Mouse (Mus musculus): Measurements from ENCODE around the gene Rmnd5b. TPM values are rescaled to one million over a fixed set of nuclear protein-coding genes. Genes with fewer than 3 reads are reported as not detected.
"Not testable (repeated sequence)": the region's sequence is repeated elsewhere in the genome, so short reads cannot be mapped to it uniquely, and the experiment has no call there.

Rmnd5b gene
- total RNA-seq, 2 experiments from 2014 or later = 59.8 to 65.2 TPM

DNA sequence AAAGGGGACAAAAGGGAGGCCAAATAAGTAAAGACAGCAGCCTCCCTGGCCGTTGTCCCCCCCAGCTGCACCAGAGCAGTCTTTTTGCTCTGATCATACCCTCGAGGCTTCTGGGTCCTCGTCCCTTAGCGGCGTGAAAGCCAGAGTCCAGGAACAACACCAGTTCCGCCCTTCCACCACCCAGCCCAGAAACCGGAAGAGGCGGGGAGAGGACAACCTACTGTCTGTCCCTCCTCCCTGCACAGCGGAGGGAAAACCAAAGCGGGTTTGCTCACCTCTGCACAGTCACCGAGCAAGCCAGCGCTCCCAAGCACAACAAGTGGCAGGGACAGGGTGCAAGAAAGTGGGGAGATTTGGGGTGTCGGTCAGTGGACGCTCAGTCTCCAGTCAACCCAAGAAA, 20.1 kb downstream of the Rmnd5b start:
- TF ChIP-seq CTCF (conservative IDR thresholded peaks at IDR 0.05) = no peak
- peak overlapping the region; percentile 80 for H3K27ac ChIP-seq
- DNase-seq (ENCODE audit: low spot score in 2 of 2) = no peak
- peak overlapping the region; percentile 53 for H3K4me3 ChIP-seq

DNA sequence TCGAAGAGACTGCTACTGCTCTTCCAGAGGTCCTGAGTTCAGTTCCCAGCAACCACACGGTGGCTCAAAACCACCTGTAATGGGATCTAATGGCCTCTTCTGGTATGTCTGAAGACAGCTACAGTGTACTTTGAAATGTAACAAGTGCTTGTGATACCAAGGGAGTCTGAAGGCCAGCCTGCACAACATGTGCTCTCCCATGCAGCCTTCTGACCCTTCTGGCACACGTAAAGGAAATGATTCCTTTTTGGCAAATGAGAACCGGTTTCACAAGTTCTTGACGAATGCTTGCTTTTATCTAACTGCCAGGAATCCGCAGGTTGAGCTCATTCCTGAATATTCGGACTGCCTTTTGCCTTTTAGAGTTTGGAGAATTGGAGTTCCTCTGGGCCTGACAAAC, 20.6 kb downstream of the Rmnd5b start:
- peak overlapping the region; percentile 80 for H3K27ac ChIP-seq
- no peak for TF ChIP-seq CTCF (conservative IDR thresholded peaks at IDR 0.05)
- no peak for DNase-seq (ENCODE audit: low spot score in 2 of 2)
- H3K4me3 ChIP-seq = peak overlapping the region; percentile 53

DNA sequence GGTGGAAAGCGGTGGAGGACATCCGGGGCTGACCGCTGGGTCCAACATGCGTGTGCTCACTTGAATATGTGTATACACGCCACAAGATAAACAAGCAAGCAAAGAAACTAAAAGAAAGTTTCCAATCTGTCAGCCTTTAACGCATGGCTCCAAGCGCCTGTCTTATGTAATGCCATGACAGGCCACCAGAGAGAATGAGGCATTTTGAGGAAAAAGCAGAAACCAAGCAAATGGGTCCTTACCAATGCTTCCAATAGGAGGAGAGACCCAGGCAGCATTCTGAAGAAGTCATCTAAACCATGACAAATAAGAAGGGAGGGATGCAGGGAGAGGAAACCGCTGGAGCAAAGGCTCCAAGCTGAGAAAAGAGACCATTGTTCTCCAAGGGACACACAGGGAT, 21.4 kb downstream of the Rmnd5b start:
- no peak for DNase-seq (ENCODE audit: low spot score in 2 of 2)
- no peak overlapping the region for H3K27ac ChIP-seq
- peak; percentile 35 for TF ChIP-seq CTCF (conservative IDR thresholded peaks at IDR 0.05)

DNA sequence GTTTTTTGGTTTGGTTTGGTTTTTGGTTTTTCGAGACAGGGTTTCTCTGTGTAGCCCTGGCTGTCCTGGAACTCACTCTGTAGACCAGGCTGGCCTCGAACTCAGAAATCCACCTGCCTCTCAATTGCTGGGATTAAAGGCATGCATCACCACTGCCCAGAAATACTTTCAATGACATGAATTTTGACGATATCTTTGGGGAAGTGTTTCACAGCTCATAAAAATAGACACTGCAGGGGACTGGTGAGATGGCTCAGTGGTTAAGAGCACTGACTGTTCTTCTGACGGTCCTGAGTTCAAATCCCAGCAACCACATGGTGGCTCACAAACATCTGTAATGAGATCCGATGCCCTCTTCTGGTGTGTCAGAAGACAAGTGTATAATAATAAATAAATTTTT, 25.8 kb downstream of the Rmnd5b start:
- not testable (repeated sequence) for H3K27ac ChIP-seq; H3K4me3 ChIP-seq; DNase-seq (ENCODE audit: low spot score in 2 of 2)

More for the DNA sequence above, 21.4 kb downstream of the Rmnd5b start:
- no peak overlapping the region for H3K4me3 ChIP-seq

DNA sequence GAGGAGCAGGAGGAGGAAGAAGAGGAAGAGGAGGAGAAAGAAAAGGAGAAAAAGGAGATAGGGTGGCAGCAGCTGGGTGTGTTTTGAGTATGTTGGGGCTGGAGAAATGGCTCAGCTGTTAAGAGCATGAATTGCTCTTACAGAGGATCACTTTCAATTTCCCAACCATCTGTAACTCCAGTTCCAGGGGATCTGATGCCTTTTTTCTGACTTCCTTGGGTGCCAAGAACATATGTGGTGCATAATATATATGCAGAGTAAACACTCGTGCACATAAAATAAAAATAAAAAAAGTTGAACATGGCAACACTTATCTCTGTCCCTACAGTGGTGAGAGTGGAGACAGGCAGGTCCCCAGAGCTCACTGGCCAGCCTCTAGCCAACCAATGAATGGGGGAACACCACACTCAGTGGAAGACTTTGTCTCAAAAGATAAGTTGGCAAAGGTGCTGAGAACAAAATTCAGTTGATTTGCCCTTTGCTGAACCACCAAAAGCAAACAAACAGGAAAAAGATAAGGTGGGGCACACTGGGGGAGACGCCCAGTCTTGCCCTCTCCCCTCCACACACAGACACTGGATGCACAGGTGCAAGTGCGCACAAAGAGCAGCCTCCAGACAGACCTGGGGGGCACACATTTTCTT, 26.3 kb downstream of the Rmnd5b start:
- Histone ChIP-seq H3K27ac (no peak overlapping the region), H3K4me3 (no peak overlapping the region)
- no peak for TF ChIP-seq CTCF (conservative IDR thresholded peaks at IDR 0.05)
- DNase-seq (ENCODE audit: low spot score in 2 of 2) = no peak

DNA sequence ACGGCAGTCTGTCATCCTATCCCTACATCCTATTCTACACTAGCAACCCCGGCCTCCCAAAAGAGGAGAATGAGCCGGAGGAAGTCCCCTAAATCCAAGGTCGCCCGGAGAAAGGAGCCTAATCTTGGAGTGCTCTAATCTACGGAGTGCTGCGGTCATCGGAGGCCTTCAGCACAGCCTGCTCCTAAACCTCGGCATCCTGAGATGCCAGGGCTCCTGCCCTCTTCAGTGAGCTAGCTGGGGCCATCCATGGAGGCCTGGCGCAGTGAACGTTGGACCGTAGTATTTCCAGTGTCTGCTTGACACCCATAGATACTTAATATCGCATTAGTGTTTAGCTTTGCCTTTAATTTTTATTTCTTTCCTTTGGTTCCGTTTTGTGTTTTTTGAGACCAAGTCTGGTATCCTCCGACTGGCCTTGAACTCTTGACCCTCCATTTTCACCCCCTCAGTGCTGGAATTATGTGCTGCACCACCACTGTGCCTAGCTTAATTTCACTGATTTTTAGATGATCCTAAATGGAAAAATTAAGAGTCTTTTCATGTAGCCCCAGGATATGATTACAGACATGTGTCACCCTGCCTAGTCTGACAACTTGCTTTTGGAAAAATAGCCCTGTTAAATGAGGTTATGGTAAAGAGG, 28.5 kb downstream of the Rmnd5b start:
- DNase-seq (ENCODE audit: low spot score in 2 of 2) = no peak
- TF ChIP-seq CTCF (conservative IDR thresholded peaks at IDR 0.05) = no peak
- peak overlapping the region; percentile 71 for H3K4me3 ChIP-seq
- peak overlapping the region; percentile 95 for H3K27ac ChIP-seq

DNA sequence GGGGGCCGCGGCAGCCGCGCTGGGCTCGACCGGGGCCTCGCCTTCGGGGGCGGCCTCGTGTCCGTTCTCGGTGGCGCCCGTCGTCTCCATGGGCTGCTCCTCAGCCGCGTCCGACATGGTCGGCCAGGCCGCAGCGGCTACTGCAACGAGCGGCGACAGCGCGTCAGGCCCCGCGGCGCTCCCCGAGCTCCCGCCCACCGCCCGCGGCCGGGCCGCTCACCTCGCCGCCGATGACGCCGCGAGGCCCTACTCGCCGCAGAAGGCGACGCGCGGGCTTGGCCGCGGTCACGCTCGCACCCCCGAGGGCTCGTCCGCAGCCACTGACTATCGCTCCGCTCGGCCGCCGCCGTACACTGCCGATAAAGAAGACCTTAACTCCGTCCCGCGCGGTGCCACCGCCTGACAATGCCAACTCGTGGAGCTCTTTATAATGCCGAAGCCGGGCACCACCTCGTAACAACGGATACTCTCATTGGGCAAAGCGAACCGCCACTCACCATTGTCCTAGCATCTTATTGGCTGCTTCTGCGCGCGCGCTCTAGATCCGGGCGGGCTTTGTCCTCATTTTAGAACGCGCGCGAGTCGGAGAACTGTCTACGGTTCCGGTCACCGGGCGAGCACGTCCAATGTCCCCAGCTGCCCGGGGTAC, 29.1 kb downstream of the Rmnd5b start, which contains the start of gene Hnrnpab:
Gene Hnrnpab (minus strand): TSS at position 401 of the 649 bp plus-strand sequence.
- peak; percentile 97 for DNase-seq (ENCODE audit: low spot score in 2 of 2)
- Histone ChIP-seq H3K4me3 (peak within 1 kb of the TSS; percentile 71), H3K27ac (peak within 1 kb of the TSS; percentile 95)
- TF ChIP-seq CTCF (conservative IDR thresholded peaks at IDR 0.05) = no peak

DNA sequence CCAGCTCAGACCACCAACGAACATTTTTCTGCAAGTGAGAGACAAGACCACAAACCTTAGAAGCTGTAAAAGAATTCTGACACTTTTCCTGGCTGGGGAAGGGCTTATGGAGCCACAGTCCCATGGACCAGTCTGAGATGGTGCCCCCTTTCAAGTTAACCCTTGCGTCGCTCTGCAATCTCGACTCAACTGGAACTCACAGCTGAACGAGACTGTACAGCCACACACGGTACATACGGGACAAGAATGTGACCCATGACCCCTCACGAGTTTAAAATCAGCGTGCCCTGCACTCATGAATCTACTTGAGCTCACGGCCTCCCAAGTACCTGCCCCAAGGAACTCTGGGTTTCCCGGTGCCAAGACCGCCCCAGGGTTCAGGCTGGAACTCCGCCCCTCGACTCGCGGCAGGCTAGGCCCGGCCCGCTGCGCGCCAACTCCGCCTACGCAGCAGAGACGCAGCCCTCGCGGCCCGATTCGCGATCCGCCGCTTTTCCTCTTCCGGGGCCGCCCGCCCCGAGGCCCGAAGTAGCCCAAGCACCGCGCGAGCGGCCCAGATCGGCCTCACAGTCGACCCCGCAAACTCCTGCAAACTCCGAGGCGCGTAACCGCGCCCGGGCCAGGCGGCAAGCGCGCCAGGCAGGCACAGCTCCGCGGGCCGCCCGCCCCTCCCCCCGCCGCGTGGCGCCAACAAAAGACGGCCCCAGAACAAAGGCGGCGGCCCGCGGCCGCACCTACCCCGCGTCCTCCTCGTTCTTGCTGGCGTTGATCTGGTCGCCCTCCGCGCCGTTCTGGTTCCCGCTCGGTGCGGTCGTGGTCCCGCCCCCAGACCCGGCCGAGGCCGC, 29.9 kb downstream of the Rmnd5b start:
- Histone ChIP-seq H3K4me3 (peak overlapping the region; percentile 71), H3K27ac (peak overlapping the region; percentile 95)
- no peak for TF ChIP-seq CTCF (conservative IDR thresholded peaks at IDR 0.05)
- peak; percentile 76 to 77 for DNase-seq (ENCODE audit: low spot score in 2 of 2)

DNA sequence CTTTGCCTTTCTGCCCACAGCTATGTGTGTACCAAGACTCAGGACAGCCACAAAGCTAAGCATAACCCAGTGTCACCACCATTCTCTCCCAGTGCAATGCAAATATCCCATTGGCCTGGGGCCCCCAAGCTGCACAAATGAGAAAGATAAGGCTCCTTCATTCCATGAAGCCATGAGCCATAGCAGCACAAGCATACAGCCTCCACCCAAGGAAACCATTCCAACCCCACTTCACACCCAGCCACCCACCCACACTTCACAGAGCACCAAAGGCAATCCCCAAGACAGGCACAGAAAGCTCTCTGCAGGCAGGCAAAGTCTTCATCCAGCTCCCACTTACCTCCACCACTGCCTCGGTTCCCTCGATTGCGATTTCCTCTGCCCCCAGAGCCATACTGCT, 33.4 kb downstream of the Rmnd5b start:
- DNase-seq (ENCODE audit: low spot score in 2 of 2) = no peak

DNA sequence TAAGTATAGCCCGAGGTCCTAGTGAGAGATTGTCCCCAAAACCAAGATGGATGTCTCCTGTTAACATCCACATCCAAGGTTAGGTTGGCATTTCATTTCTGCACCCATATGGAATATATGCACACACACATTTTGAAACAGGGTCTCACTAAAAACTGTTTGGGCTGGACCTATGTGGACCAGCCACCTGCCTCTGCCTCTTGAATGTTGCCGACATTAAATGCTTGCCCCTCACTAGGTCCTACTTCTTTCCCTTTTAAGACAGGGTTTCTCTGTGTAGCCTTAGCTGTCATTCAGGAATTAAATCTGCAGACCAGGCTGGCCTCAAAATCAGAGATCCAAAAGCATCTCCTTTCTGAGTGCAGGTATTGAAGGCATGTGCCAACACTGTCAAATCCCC, 38.1 kb downstream of the Rmnd5b start:
- Histone ChIP-seq H3K4me3 (no peak overlapping the region), H3K27ac (no peak overlapping the region)
- DNase-seq (ENCODE audit: low spot score in 2 of 2) = no peak
- TF ChIP-seq CTCF (conservative IDR thresholded peaks at IDR 0.05) = no peak

More for the DNA sequence above, 33.4 kb downstream of the Rmnd5b start:
- no peak for TF ChIP-seq CTCF (conservative IDR thresholded peaks at IDR 0.05)
- no peak overlapping the region for H3K4me3 ChIP-seq
- 0 out of 2 replicates have a peak overlapping the region, but pooled peaks have one; percentile 3 for H3K27ac ChIP-seq

DNA sequence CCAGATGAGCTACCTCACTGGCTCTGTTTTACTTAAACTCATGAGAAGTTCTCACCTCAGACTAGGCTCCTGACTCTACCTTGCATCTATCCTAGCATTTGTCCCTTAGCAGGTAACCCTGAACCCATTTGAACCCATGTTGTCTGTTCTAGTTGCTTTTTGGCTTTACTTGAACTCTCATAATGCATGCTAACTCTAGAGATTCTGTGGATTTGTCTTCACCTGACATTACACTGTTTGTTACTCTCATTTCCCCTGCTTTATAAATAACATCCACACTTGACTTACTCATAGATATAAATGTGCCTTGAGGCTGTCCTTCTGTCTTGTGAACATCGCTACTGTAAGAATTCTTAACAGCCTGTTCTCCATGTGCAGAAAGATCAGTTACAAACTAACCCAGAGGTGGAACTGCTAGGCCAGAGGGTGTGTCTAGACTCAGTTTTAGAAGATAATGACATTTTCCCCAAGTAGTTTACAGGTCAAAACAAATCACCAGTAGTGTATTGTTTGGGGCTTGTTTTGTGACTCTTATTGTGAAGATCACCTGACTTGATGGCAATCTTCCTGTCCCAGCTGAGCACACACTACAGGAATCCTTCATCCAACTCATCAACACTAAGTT, 40.1 kb downstream of the Rmnd5b start:
- no peak for DNase-seq (ENCODE audit: low spot score in 2 of 2)
- Histone ChIP-seq H3K4me3 (no peak overlapping the region), H3K27ac (no peak overlapping the region)
- no peak for TF ChIP-seq CTCF (conservative IDR thresholded peaks at IDR 0.05)

DNA sequence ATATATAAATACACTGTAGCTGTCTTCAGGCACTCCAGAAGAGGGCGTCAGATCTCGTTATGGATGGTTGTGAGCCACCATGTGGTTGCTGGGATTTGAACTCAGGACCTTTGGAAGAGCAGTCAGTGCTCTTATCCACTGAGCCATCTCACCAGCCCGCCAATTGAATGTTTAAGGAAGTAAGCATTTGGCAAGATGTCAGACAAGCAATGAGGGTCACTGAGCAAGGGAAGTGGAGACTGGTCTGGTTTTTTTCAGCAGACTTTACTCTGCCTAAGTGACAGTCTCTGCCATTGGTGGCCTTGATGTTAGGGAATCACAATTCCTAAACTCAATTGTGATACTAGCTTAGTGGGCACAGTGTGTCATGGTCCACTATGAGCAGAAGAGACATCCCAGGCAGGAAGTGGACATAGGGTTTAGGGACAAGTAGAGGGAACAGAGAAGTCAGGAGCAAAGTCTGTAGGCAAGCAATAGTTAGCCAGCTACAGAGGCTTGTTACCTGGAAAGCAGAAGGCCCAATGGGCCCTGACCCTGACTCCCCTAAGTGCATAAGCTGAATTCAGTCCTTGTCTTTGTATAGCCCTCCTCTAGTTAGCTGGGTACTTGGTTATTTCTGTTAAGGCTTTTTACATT, 40.9 kb downstream of the Rmnd5b start:
- no peak for DNase-seq (ENCODE audit: low spot score in 2 of 2)
- no peak overlapping the region for H3K27ac ChIP-seq
- no peak overlapping the region for H3K4me3 ChIP-seq
- no peak for TF ChIP-seq CTCF (conservative IDR thresholded peaks at IDR 0.05)
